Mouse (Mus musculus) heart, embryonic 16.5 days (tissue): ENCODE results near the gene Ttll13. TPM values are rescaled to one million over a fixed set of nuclear protein-coding genes. Genes with fewer than 3 reads are reported as not detected.

Experiments used
- ATAC-seq: fragments of 200-750 bp; cut with Nextera tagmentation; replicated peaks from 2 replicates; pipeline ENCODE4 v1.8.0; 2017; ENCODE audit warnings: moderate number of reproducible peaks; ENCODE audit not compliant: insufficient read depth, low FRiP score; ENCODE audit errors: extremely low read depth
- H3K27ac ChIP-seq: fragments of 300-500 bp; sonication (generic); 2 replicates; pipeline ENCODE4 v1.5.1; 2014; ENCODE audit warnings: mild to moderate bottlenecking, low read length, control low read depth, moderate library complexity
- H3K27me3 ChIP-seq: fragments of 300-500 bp; sonication (generic); 2 replicates; pipeline ENCODE4 v1.6.1; 2014; ENCODE audit warnings: low read length, mixed read lengths; ENCODE audit not compliant: control insufficient read depth, insufficient read depth
- H3K36me3 ChIP-seq: fragments of 300-500 bp; sonication (generic); 2 replicates; pipeline ENCODE4 v1.6.1; 2014; ENCODE audit not compliant: control insufficient read depth, insufficient read depth
- H3K4me1 ChIP-seq: fragments of 300-500 bp; sonication (generic); 2 replicates; pipeline ENCODE4 v1.6.1; 2014; ENCODE audit warnings: low read length, mixed read lengths; ENCODE audit not compliant: control insufficient read depth, insufficient read depth
- H3K4me2 ChIP-seq: fragments of 300-500 bp; sonication (generic); 2 replicates; pipeline ENCODE4 v1.6.1; 2014; ENCODE audit warnings: low read depth, mild to moderate bottlenecking, control low read depth, low read length
- H3K4me3 ChIP-seq: fragments of 300-500 bp; sonication (generic); 2 replicates; pipeline ENCODE4 v1.5.1; 2014; ENCODE audit warnings: mild to moderate bottlenecking, control low read depth, low read length
- H3K9ac ChIP-seq: fragments of 300-500 bp; sonication (generic); 2 replicates; pipeline ENCODE4 v1.6.1; 2014; ENCODE audit warnings: low read length, control low read depth
- H3K9me3 ChIP-seq: fragments of 300-500 bp; sonication (generic); replicated peaks from 2 replicates; pipeline ENCODE4 v1.6.1; 2016; ENCODE audit warnings: low read length; ENCODE audit not compliant: control insufficient read depth
- WGBS: fragments of 180-500 bp; shearing (Covaris S2); extraction: QIAGEN DNeasy Blood & Tissue Kit; methylation state at CpG from one replicate; pipeline ENCODE4 v1.1.7; 2014; 5-methylcytosine and 5-hydroxymethylcytosine counted together
- polyA plus RNA-seq: library from polyadenylated mRNA; unstranded; fragments of >200 nt; fragmentation: Nextera tagmentation; extraction: Ambion mirVana; gene quantifications from 2 replicates; pipeline ENCODE4 v1.2.1, GENCODE M21; 2015

The Ttll13 gene
- polyA plus RNA-seq, 1 experiment from 2014 or later = 0.60 TPM

DNA sequence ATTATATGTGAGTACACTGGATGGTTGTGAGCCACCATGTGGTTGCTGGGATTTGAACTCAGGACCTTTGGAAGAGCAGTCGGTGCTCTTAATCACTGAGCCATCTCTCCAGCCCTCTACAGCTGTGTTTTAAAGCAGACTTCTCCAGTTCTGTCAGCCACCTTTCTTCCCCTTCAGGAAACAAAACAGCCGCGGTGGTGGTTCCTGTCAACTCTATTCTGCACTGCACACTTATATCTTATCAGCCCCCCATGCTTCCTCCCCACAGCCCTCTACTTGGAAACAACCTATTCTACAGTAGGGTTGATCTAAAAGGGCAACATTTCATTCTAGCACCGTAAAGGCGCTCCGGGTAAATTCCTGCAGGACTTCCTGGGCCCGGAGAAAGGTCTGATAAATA lies 683 bp downstream of the Ttll13 start:
- WGBS = 29% methylated on average over 7 of the region's 7 CpGs
- no peak overlapping the region; the same call in 1 of the 2 replicates for H3K9ac ChIP-seq
- H3K27me3 ChIP-seq = no peaks in the 10 kb centered on the region
- H3K9me3 ChIP-seq = no peaks in the 10 kb centered on the region
- ATAC-seq = 0 out of 2 replicates have a peak, but pooled peaks have one; percentile 1
- H3K4me1 ChIP-seq = peaks cover 4% of the 10 kb centered on the region; the same call in 1 of the 2 replicates
- H3K36me3 ChIP-seq = no peaks in the 10 kb centered on the region
- peak overlapping the region; percentile 75 for H3K4me3 ChIP-seq
- peak overlapping the region; percentile 74 for H3K4me2 ChIP-seq
- peak overlapping the region; percentile 84 for H3K27ac ChIP-seq

DNA sequence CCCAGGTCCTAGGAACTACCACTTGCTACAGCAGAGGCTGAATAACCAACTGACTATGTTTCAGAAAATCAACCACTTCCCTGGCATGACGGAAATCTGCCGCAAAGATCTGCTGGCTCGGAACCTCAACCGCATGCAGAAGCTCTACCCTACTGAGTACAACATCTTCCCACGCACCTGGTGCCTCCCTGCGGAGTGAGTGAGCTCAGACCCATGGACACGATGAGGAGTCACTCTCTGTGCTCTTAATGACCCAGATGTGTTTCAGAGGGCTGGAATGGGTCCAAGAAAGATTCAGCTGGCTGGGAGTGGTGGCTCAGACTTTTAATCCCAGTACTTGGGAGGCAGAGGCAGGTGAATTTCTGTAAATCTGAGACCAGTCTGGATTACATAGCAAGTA lies 6.3 kb downstream of the Ttll13 start:
- no peaks in the 10 kb centered on the region for H3K4me1 ChIP-seq
- H3K27me3 ChIP-seq = 0 out of 2 replicates have a peak, but pooled peaks cover 3% of the 10 kb centered on the region
- 77% methylated on average over 7 of the region's 7 CpGs for WGBS
- no peak overlapping the region for H3K27ac ChIP-seq
- H3K4me3 ChIP-seq = no peak overlapping the region
- no peaks in the 10 kb centered on the region for H3K9me3 ChIP-seq
- no peaks in the 10 kb centered on the region for H3K36me3 ChIP-seq
- H3K9ac ChIP-seq = no peak overlapping the region
- no peak overlapping the region for H3K4me2 ChIP-seq
- ATAC-seq = no peak

DNA sequence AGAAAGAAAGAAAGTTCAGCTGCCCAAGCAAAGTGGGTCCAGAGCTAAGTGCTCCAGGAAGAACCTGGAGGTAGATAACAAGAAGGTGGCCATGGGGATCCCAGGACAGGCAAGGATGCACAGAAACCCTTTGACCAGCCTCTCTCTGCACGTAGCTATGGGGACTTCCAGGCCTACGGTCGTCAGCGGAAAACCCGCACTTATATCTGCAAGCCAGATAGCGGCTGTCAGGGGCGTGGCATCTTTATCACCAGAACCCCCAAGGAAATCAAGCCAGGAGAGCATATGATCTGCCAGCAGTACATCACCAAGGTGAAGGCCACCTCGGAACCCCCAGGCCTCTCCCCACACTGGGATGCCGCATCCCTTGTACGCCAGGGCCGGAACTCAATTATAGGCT lies 6.7 kb downstream of the Ttll13 start:
- H3K27ac ChIP-seq = no peak overlapping the region
- no peak overlapping the region for H3K9ac ChIP-seq
- H3K9me3 ChIP-seq = no peaks in the 10 kb centered on the region
- ATAC-seq = no peak
- H3K27me3 ChIP-seq = peaks cover 4% of the 10 kb centered on the region; the same call in 1 of the 2 replicates
- no peaks in the 10 kb centered on the region for H3K36me3 ChIP-seq
- no peak overlapping the region for H3K4me3 ChIP-seq
- WGBS = 62% methylated on average over 11 of the region's 11 CpGs
- no peak overlapping the region for H3K4me2 ChIP-seq
- no peaks in the 10 kb centered on the region for H3K4me1 ChIP-seq

DNA sequence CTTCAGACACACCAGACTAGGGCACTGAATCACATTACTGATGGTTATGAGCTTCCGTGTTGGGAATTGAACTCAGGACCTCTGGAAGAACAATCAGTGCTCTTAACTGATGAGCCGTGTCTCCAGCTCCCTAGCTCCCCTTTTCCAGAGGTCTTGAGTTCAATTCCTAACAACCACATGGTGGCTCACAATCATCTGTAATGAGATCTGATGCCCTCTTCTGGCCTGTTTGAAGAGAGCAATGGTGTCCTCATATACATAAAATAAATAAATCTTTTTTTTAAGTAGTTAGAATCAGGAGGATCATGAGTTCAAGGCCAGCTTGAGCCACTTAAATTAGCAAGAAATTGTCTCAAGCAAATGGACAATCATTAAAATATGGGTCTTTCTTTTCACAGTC lies 9.8 kb downstream of the Ttll13 start:
- H3K36me3 ChIP-seq = no peaks in the 10 kb centered on the region

DNA sequence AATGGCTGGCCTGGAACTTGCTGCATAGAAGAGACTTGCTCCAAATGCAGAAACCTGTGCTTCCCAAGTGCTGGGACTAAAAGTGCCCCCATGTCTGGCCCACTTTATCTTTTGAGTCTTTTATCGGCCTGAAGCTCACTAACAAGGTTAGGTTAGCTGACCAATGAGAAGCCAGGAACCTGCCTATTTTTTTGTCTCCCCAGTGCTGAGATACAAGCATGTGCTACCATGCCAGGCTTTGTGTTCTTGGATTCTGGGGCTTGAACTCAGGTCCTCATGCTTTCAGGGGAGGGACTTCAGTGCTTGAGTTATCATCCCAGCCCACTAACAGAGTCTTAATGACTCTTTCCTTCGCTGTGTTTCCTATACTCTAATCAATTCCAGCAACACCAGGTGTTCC lies 11.5 kb downstream of the Ttll13 start:
- 67% methylated on average over 2 of the region's 2 CpGs for WGBS
- no peak for ATAC-seq

More for the DNA sequence above, 9.8 kb downstream of the Ttll13 start:
- Histone ChIP-seq H3K9ac (no peak overlapping the region), H3K4me3 (no peak overlapping the region), H3K4me2 (no peak overlapping the region), H3K27ac (no peak overlapping the region), H3K9me3 (no peaks in the 10 kb centered on the region), H3K27me3 (peaks cover 25% of the 10 kb centered on the region), H3K4me1 (peaks cover 3% of the 10 kb centered on the region)
- WGBS = 68% methylated on average over 2 of the region's 2 CpGs
- ATAC-seq = no peak

DNA sequence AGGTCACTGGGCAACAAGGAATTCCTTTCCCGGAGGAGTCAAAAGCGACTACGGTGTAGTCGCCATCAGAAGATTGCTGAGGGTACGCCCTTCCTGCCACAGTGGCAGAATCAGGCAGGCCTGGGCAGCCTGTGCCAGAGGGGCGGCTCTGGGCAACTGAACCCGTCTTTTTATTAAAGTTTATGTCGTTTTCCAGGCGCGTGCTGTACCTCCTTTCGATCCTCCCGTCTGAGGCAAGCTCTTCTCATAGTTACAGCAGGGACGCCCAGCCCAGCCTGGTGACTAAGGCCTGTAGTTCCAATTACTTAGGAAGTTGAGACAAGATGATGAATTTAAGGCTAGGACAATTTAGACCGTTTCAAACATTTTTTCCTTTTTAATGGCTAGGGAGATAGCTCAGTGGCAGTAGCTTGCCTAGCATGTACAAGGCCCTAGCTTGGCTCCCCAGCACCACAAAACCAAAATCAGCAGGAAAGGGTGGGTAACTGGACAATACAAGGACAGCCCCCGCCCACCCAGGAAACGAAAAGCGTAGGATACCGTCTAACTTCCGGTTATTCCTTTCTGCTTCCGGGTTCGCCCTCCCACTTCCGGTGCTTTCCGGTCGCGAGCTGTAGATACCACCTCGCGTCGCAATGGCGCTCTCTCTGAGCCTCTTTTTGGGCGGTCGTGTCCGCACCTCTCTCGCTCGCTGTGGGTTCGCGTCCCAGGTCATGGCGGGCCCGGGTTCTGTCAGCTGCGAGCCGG lies 14.6 kb downstream of the Ttll13 start, which contains the start of gene Ngrn:
Ngrn (plus strand) TSS at position 591 of the 747 bp plus-strand sequence.
- Histone ChIP-seq H3K27ac (peak within 1 kb of the TSS; percentile 67), H3K4me3 (peak within 1 kb of the TSS; percentile 81), H3K9me3 (no peaks in the 10 kb centered on the region), H3K36me3 (peaks cover 14% of the 10 kb centered on the region), H3K9ac (peak within 1 kb of the TSS; percentile 86), H3K4me2 (peak within 1 kb of the TSS; percentile 81), H3K27me3 (peaks cover 25% of the 10 kb centered on the region), H3K4me1 (peaks cover 10% of the 10 kb centered on the region)
- WGBS = 25% methylated on average over 40 of the region's 40 CpGs
- ATAC-seq = peak; percentile 83

More for the DNA sequence above, 11.5 kb downstream of the Ttll13 start:
- Histone ChIP-seq H3K4me3 (no peak overlapping the region), H3K27ac (no peak overlapping the region), H3K4me2 (no peak overlapping the region), H3K4me1 (peaks cover 10% of the 10 kb centered on the region), H3K9me3 (no peaks in the 10 kb centered on the region), H3K27me3 (peaks cover 25% of the 10 kb centered on the region), H3K9ac (no peak overlapping the region), H3K36me3 (no peaks in the 10 kb centered on the region)

DNA sequence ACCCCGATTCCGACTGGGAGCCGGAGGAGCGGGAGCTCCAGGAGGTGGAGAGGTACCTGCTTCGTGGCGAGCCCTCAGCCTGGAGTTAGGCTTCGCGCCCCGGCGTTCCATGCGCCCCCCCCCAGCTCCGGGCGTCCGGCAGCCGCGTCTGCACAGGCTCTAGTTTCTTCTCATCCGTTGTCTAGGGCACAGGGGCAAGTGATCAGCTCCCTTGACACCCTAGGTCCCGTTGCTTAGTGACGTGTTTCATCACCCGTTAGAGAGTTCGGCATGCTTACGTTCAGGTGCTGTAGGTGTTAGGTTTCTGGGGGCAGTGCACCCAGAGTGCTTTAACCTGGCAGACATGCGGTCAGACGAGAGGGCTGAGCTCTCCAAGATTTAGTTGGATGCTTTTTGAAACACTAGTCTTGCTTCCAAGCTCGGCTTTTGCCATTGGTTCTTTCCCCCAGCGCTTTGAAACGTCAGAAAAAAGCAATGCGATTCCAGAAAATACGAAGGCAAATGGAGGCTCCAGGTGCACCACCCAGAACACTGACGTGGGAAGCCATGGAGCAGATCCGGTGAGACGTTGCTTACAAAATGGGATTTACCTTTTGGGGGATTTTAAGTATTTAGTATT lies 15.3 kb downstream of the Ttll13 start:
- 2% methylated on average over 32 of the region's 32 CpGs for WGBS
- no peak for ATAC-seq
- H3K4me1 ChIP-seq = peaks cover 10% of the 10 kb centered on the region
- no peaks in the 10 kb centered on the region for H3K9me3 ChIP-seq
- H3K4me2 ChIP-seq = peak overlapping the region; percentile 81
- H3K27me3 ChIP-seq = peaks cover 23% of the 10 kb centered on the region
- peak overlapping the region; percentile 67 for H3K27ac ChIP-seq
- peaks cover 15% of the 10 kb centered on the region for H3K36me3 ChIP-seq
- H3K4me3 ChIP-seq = peak overlapping the region; percentile 81
- peak overlapping the region; percentile 86 for H3K9ac ChIP-seq

DNA sequence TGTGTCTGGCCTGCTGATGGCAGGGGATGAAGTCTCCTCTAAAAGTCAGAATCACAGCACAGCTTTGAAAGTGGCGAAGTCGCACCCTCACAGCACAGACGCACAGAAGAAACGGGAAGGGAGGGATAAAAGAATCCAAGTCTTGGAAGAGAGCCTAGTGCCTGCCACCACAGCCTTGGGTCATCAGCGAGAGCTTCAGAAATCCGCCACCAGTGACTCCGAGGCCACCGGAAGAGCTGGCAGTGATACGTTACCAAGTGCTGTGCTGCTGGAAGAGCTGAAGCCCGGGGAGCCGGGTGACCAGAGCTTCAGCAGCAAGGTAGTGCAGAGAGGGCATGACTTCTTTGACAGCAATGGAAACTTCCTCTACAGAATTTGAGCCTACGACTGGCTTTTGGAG lies 18.4 kb downstream of the Ttll13 start:
- peaks cover 4% of the 10 kb centered on the region for H3K27me3 ChIP-seq
- no peak overlapping the region for H3K4me2 ChIP-seq
- H3K9ac ChIP-seq = no peak overlapping the region
- H3K4me3 ChIP-seq = no peak overlapping the region
- peaks cover 19% of the 10 kb centered on the region for H3K36me3 ChIP-seq
- no peak for ATAC-seq
- H3K4me1 ChIP-seq = peaks cover 13% of the 10 kb centered on the region
- H3K27ac ChIP-seq = no peak overlapping the region
- WGBS = 90% methylated on average over 12 of the region's 12 CpGs
- no peaks in the 10 kb centered on the region for H3K9me3 ChIP-seq

DNA sequence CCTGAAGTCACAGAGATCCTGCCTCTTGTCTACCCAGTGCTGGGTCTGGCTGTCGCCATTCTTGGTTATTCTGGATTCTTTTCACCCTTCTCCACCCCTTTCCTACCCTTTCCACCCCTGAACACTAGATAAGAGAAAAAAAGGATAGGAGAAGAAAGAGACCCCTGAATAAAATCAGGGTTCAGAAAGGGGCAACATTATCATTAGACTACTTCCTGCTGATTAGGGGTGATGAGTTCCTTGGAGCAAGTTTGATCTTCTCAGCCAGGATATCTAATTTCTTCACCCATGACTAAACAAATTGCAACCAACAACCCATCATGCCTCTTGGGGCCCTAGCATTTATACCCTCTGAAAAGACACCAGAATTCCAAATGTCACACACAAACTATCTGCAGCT lies 21.6 kb downstream of the Ttll13 start:
- Histone ChIP-seq H3K36me3 (peaks cover 21% of the 10 kb centered on the region), H3K9ac (no peak overlapping the region), H3K4me1 (peaks cover 21% of the 10 kb centered on the region), H3K27me3 (no peaks in the 10 kb centered on the region), H3K27ac (no peak overlapping the region), H3K9me3 (no peaks in the 10 kb centered on the region), H3K4me2 (no peak overlapping the region), H3K4me3 (no peak overlapping the region)
- whole genome bisulfite sequencing = 74% methylated on average over 1 of the region's 1 CpGs
- no peak for ATAC-seq
